Mouse (Mus musculus): ENCODE measurements around the gene Dynlrb2. TPM values are rescaled to one million over a fixed set of nuclear protein-coding genes. Genes with fewer than 3 reads are reported as not detected.

Dynlrb2 gene
- total RNA-seq, 2 experiments from 2014 or later: not detected

DNA sequence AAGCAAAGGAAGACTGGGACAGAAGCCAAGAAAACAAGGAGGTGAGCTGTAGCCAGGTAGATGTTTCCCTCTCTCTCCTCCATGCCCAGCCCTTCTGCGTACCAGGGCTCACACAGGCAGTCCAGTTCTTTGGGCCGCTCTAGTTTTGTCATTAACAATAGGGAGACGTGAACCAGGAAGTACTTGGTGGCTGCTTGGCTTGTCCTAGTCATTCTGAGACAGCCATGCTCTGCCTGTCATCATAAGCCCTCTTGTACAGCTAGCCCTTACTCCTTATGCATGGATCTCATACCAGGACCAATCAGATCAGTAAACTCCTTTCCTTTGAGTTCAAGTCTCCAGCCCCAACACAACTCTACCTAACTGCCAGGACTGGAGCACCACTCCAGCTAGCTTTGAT, 48.0 kb downstream of the Dynlrb2 start:
- intact Hi-C loops (cut with DNase I): no loop called here
- no peak for TF ChIP-seq CTCF (IDR thresholded peaks at IDR 0.05)
- H3K27ac ChIP-seq: no peak overlapping the region
- no peak for DNase-seq
- no peak overlapping the region for H3K4me3 ChIP-seq

Other genes with a start within 250 kb of the Dynlrb2 start
- gene Cdyl2, start 228.0 kb downstream of the Dynlrb2 start, total RNA-seq (2021): 1 to 10 TPM; 2.8 to 3.3 TPM